Mouse (Mus musculus): ENCODE results near the gene Senp2.

DNA sequence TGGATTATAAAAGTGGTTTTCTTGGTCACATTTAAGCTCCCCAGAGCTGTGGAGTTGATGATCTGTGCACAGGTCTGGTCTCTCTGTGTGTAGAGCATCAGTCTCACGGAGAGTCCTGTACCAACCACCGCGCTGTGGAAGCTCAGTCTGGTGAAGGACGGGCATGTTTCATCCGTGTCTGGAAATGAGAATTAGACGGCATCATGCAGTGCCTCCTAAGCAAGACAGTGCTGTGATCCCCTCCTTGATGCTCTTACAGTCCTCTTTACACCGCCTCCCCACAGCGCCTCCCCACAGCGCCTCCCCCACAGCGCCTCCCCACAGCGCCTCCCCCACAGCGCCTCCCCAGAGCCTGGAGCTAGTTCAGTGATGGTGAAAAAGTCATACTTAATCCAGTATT lies 25.2 kb upstream of the Senp2 start:
- TF ChIP-seq CTCF (IDR thresholded peaks at IDR 0.05; ENCODE audit: low read depth, low read length) (no peak), POLR2A (IDR thresholded peaks at IDR 0.05; ENCODE audit: borderline replicate concordance, low read depth, low read length) (no peak)

All from bone marrow macrophage, adult 2 months (primary cell).